Mouse (Mus musculus): ENCODE data around the gene Rab22a. TPM values are rescaled to one million over a fixed set of nuclear protein-coding genes. Genes with fewer than 3 reads are reported as not detected.

Rab22a gene
- polyA plus RNA-seq, 1 experiment = 11.8 TPM

DNA sequence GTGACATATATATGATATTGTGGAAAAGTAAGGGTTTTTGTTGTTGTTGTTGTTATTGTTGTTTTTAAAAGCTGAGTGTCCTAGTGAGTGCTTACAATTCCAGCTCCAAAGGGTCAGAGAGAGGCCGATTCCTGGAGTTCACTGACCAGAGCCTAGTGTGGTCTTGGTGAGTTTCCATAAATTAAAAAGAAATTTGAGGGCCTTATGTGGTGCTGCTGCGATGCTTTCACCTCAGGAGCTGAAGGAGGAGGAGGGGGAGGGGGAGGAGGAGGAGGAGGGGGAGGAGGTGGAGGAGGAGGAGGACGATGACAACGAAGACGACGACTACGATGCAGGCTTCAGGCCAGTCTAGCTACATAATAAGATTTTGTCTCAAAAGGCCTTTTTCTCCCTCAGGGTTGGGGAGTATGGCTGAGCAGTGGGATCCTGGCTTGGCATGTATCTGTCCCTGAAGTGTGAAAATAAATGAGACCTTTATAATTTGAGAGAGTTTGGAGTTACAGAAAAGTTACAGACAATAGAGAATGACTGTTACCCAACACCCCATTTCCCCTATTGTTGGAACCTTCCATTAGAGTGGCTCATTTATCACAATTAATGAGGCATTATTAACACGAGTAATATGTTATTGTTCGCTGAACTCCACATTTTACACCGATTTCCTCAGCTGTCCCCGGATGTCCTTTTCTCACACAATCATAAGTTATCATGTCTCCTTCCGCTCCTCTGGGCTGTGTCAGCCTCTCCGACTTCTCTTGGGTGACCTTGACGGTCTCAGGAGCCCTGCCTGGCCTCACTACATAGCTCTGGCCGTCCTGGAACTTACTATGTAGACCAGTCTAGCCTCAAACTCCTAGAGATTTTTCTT, 65.6 kb downstream of the Rab22a start:
- TF ChIP-seq CTCF (IDR thresholded peaks at IDR 0.05; ENCODE audit: control insufficient read depth, insufficient read depth, insufficient read length) = no peak
- H3K4me3 ChIP-seq (ENCODE audit: insufficient read depth, poor library complexity, severe bottlenecking) = no peak overlapping the region
- no peaks in the 10 kb centered on the region for H3K79me3 ChIP-seq (ENCODE audit: low read depth)
- no peaks in the 10 kb centered on the region for H3K36me3 ChIP-seq (ENCODE audit: control insufficient read depth, insufficient read depth)
- H3ac ChIP-seq (ENCODE audit: control insufficient read depth, insufficient read length, low read depth) = no peak overlapping the region
- H3K79me2 ChIP-seq (ENCODE audit: control insufficient read depth, insufficient read depth) = no peaks in the 10 kb centered on the region
- H3K27me3 ChIP-seq (ENCODE audit: control insufficient read depth, insufficient read depth, insufficient read length) = no peaks in the 10 kb centered on the region

DNA sequence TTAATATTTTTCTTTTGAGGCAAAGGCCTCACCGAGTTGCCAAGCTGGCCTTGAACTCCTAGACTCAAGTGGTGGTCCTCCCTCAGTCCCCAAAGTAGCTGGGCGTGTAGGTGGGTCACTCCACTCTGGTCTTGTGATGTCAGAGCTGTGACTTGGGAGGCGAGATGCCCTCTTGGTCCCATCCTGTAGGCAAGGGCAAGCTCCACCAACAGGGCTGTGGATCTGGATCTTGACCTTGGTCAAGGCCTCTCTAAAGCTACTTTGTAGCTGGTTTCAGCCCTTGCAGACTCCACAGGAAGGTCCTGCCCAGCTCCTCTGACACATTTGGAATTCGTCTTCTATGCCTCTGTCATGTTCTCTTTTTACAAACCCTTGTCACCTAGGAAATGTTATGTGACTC, 66.3 kb downstream of the Rab22a start:
- TF ChIP-seq CTCF (IDR thresholded peaks at IDR 0.05; ENCODE audit: control insufficient read depth, insufficient read depth, insufficient read length) (no peak), MYOD1 (IDR thresholded peaks at IDR 0.05; ENCODE audit: control insufficient read depth, insufficient read length, low read depth) (no peak), FOSL1 (IDR thresholded peaks at IDR 0.05; ENCODE audit: insufficient read depth, low read length, poor library complexity, severe bottlenecking) (no peak), MYOG (IDR thresholded peaks at IDR 0.05; ENCODE audit: control insufficient read depth, extremely low read depth, insufficient read length) (no peak), MAX (IDR thresholded peaks at IDR 0.05) (no peak), CEBPB (IDR thresholded peaks at IDR 0.05; ENCODE audit: low read depth) (no peak), USF1 (IDR thresholded peaks at IDR 0.05; ENCODE audit: low read depth) (no peak)
- no peak overlapping the region for H3ac ChIP-seq (ENCODE audit: control insufficient read depth, insufficient read length, low read depth)
- no peaks in the 10 kb centered on the region for H3K36me3 ChIP-seq (ENCODE audit: control insufficient read depth, insufficient read depth)
- no peaks in the 10 kb centered on the region for H3K79me3 ChIP-seq (ENCODE audit: low read depth)
- no peak overlapping the region for H3K4me3 ChIP-seq (ENCODE audit: insufficient read depth, poor library complexity, severe bottlenecking)
- H3K27me3 ChIP-seq (ENCODE audit: control insufficient read depth, insufficient read depth, insufficient read length) = no peaks in the 10 kb centered on the region
- no peaks in the 10 kb centered on the region for H3K79me2 ChIP-seq (ENCODE audit: control insufficient read depth, insufficient read depth)

GRCm38 (mm10) chr2:173730444-173730966, 70.9 kb downstream of the Rab22a start:
- TF ChIP-seq USF1 (IDR thresholded peaks at IDR 0.05; ENCODE audit: low read depth) (no peak), FOSL1 (IDR thresholded peaks at IDR 0.05; ENCODE audit: insufficient read depth, low read length, poor library complexity, severe bottlenecking) (peak; percentile 57), MYOG (IDR thresholded peaks at IDR 0.05; ENCODE audit: control insufficient read depth, extremely low read depth, insufficient read length) (no peak), CTCF (IDR thresholded peaks at IDR 0.05; ENCODE audit: control insufficient read depth, insufficient read depth, insufficient read length) (no peak), MYOD1 (IDR thresholded peaks at IDR 0.05; ENCODE audit: control insufficient read depth, insufficient read length, low read depth) (peak; percentile 17)
- Histone ChIP-seq H3K4me3 (ENCODE audit: insufficient read depth, poor library complexity, severe bottlenecking) (no peak overlapping the region), H3K79me2 (ENCODE audit: control insufficient read depth, insufficient read depth) (no peaks in the 10 kb centered on the region), H3ac (ENCODE audit: control insufficient read depth, insufficient read length, low read depth) (no peak overlapping the region), H3K27me3 (ENCODE audit: control insufficient read depth, insufficient read depth, insufficient read length) (no peaks in the 10 kb centered on the region), H3K79me3 (ENCODE audit: low read depth) (no peaks in the 10 kb centered on the region), H3K36me3 (ENCODE audit: control insufficient read depth, insufficient read depth) (no peaks in the 10 kb centered on the region)

DNA sequence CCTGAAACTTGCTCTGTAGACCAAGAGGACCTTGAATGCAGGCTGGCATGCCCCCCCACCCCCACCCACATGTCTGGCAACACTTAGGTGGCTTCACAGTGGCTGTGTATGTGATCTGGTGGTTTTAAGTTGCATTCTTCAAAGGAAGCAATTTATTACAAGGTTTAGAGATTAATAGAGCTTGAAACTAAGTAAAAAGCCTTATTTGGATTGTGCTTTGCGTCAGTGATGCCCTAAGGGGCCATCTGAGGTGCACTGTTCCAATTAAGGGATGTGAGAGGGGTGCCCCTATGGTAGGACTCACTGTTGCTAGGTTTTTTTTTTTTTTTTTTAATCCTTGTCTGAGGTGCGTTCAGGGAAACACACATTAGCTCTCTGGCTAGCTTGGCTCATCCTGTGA, 74.9 kb downstream of the Rab22a start:
- H3K27me3 ChIP-seq (ENCODE audit: control insufficient read depth, insufficient read depth, insufficient read length) = no peaks in the 10 kb centered on the region
- H3K4me3 ChIP-seq (ENCODE audit: insufficient read depth, poor library complexity, severe bottlenecking) = no peak overlapping the region
- no peak for TF ChIP-seq USF1 (IDR thresholded peaks at IDR 0.05; ENCODE audit: low read depth)
- no peak for TF ChIP-seq MAX (IDR thresholded peaks at IDR 0.05)
- no peak for TF ChIP-seq MYOD1 (IDR thresholded peaks at IDR 0.05; ENCODE audit: control insufficient read depth, insufficient read length, low read depth)
- TF ChIP-seq MYOG (IDR thresholded peaks at IDR 0.05; ENCODE audit: control insufficient read depth, extremely low read depth, insufficient read length) = no peak
- TF ChIP-seq CTCF (IDR thresholded peaks at IDR 0.05; ENCODE audit: control insufficient read depth, insufficient read depth, insufficient read length) = no peak
- TF ChIP-seq FOSL1 (IDR thresholded peaks at IDR 0.05; ENCODE audit: insufficient read depth, low read length, poor library complexity, severe bottlenecking) = no peak
- no peak for TF ChIP-seq CEBPB (IDR thresholded peaks at IDR 0.05; ENCODE audit: low read depth)
- H3K79me3 ChIP-seq (ENCODE audit: low read depth) = peaks cover 19% of the 10 kb centered on the region
- no peak overlapping the region for H3ac ChIP-seq (ENCODE audit: control insufficient read depth, insufficient read length, low read depth)
- H3K79me2 ChIP-seq (ENCODE audit: control insufficient read depth, insufficient read depth) = peaks cover 20% of the 10 kb centered on the region
- H3K36me3 ChIP-seq (ENCODE audit: control insufficient read depth, insufficient read depth) = peaks cover 11% of the 10 kb centered on the region

GRCm38 (mm10) chr2:173737222-173737989, 77.8 kb downstream of the Rab22a start, which contains the start of gene Vapb:
Gene Vapb, plus strand, starts transcription at chr2:173737511.
- peaks cover 23% of the 10 kb centered on the region for H3K36me3 ChIP-seq (ENCODE audit: control insufficient read depth, insufficient read depth)

More at GRCm38 (mm10) chr2:173737222-173737989, 77.8 kb downstream of the Rab22a start, which contains the start of gene Vapb:
- H3K4me3 ChIP-seq (ENCODE audit: insufficient read depth, poor library complexity, severe bottlenecking) = peak within 1 kb of the TSS; percentile 96
- peaks cover 50% of the 10 kb centered on the region for H3K79me2 ChIP-seq (ENCODE audit: control insufficient read depth, insufficient read depth)
- peaks cover 49% of the 10 kb centered on the region for H3K79me3 ChIP-seq (ENCODE audit: low read depth)
- TF ChIP-seq CEBPB (IDR thresholded peaks at IDR 0.05; ENCODE audit: low read depth) = no peak
- TF ChIP-seq FOSL1 (IDR thresholded peaks at IDR 0.05; ENCODE audit: insufficient read depth, low read length, poor library complexity, severe bottlenecking) = no peak
- no peak for TF ChIP-seq USF1 (IDR thresholded peaks at IDR 0.05; ENCODE audit: low read depth)
- no peak for TF ChIP-seq MAX (IDR thresholded peaks at IDR 0.05)
- TF ChIP-seq MYOG (IDR thresholded peaks at IDR 0.05; ENCODE audit: control insufficient read depth, extremely low read depth, insufficient read length) = no peak
- TF ChIP-seq CTCF (IDR thresholded peaks at IDR 0.05; ENCODE audit: control insufficient read depth, insufficient read depth, insufficient read length) = no peak
- TF ChIP-seq MYOD1 (IDR thresholded peaks at IDR 0.05; ENCODE audit: control insufficient read depth, insufficient read length, low read depth) = no peak
- peak within 1 kb of the TSS; percentile 87 for H3ac ChIP-seq (ENCODE audit: control insufficient read depth, insufficient read length, low read depth)
- H3K27me3 ChIP-seq (ENCODE audit: control insufficient read depth, insufficient read depth, insufficient read length) = no peaks in the 10 kb centered on the region

Data from C2C12 (cell line).